Mouse (Mus musculus): ENCODE results near the gene 4930404N11Rik.
A peak's percentile ranks its signal among the peaks of the same experiment; 100 is the strongest.

Gene 4930404N11Rik

GRCm38 (mm10) chr10:81328386-81328785, 37.2 kb downstream of the 4930404N11Rik start, which contains the start of gene Tbxa2r:
Gene Tbxa2r, plus strand, starts transcription at chr10:81328731.
- DNase-seq (ENCODE audit: low spot score in 2 of 2) = no peak

- no peak for DNase-seq (ENCODE audit: low spot score in 2 of 2)
Measured at GRCm38 (mm10) chr10:81327959-81328358, 37.7 kb downstream of the 4930404N11Rik start.

- DNase-seq (ENCODE audit: low spot score in 2 of 2) = no peak
Measured at GRCm38 (mm10) chr10:81326858-81327257, 38.8 kb downstream of the 4930404N11Rik start.

GRCm38 (mm10) chr10:81325781-81326180, 39.8 kb downstream of the 4930404N11Rik start:
- DNase-seq (ENCODE audit: low spot score in 2 of 2) = no peak

- no peak for DNase-seq (ENCODE audit: low spot score in 2 of 2)
Measured at GRCm38 (mm10) chr10:81325176-81325575, 40.4 kb downstream of the 4930404N11Rik start.

GRCm38 (mm10) chr10:81323791-81324530, 41.7 kb downstream of the 4930404N11Rik start:
- no peak for DNase-seq (ENCODE audit: low spot score in 2 of 2)

GRCm38 (mm10) chr10:81323141-81323775, 42.4 kb downstream of the 4930404N11Rik start:
- DNase-seq (ENCODE audit: low spot score in 2 of 2) = no peak

GRCm38 (mm10) chr10:81322444-81322843, 43.2 kb downstream of the 4930404N11Rik start:
- no peak for DNase-seq (ENCODE audit: low spot score in 2 of 2)

- no peak for DNase-seq (ENCODE audit: low spot score in 2 of 2)
Measured at GRCm38 (mm10) chr10:81321436-81321835, 44.2 kb downstream of the 4930404N11Rik start.

- DNase-seq (ENCODE audit: low spot score in 2 of 2) = peak; percentile 99 to 100
Measured at GRCm38 (mm10) chr10:81320550-81321347, 44.9 kb downstream of the 4930404N11Rik start, which contains the start of gene Cactin. Gene Cactin, plus strand, starts transcription at chr10:81321103.

GRCm38 (mm10) chr10:81319741-81320549, 45.7 kb downstream of the 4930404N11Rik start:
- no peak for DNase-seq (ENCODE audit: low spot score in 2 of 2)

- no peak for DNase-seq (ENCODE audit: low spot score in 2 of 2)
Measured at GRCm38 (mm10) chr10:81319330-81319699, 46.3 kb downstream of the 4930404N11Rik start.

GRCm38 (mm10) chr10:81318589-81319329, 46.9 kb downstream of the 4930404N11Rik start:
- DNase-seq (ENCODE audit: low spot score in 2 of 2) = no peak

- DNase-seq (ENCODE audit: low spot score in 2 of 2) = no peak
Measured at GRCm38 (mm10) chr10:81317273-81317672, 48.3 kb downstream of the 4930404N11Rik start.

- DNase-seq (ENCODE audit: low spot score in 2 of 2) = no peak
Measured at GRCm38 (mm10) chr10:81316338-81317060, 49.1 kb downstream of the 4930404N11Rik start.

GRCm38 (mm10) chr10:81315587-81315986, 50.0 kb downstream of the 4930404N11Rik start:
- DNase-seq (ENCODE audit: low spot score in 2 of 2) = no peak

- DNase-seq (ENCODE audit: low spot score in 2 of 2) = no peak
Measured at GRCm38 (mm10) chr10:81314201-81314600, 51.4 kb downstream of the 4930404N11Rik start.

GRCm38 (mm10) chr10:81313581-81313980, 52.0 kb downstream of the 4930404N11Rik start:
- no peak for DNase-seq (ENCODE audit: low spot score in 2 of 2)
